Mouse (Mus musculus) lung, postnatal 0 days (tissue): ENCODE data around the gene Mvb12b.

Source experiments
- CTCF ChIP-seq: IDR thresholded peaks from 2 replicates; pipeline ENCODE4 v1.5.1; 2016; ENCODE audit warnings: antibody characterized with exemption, mild to moderate bottlenecking
- EP300 ChIP-seq: IDR thresholded peaks from 2 replicates; pipeline ENCODE4 v1.6.1; 2016; ENCODE audit warnings: antibody characterized with exemption, mild to moderate bottlenecking, control low read depth

GRCm38 (mm10) chr2:33713580-33714260, 174.0 kb downstream of the Mvb12b start:
- TF ChIP-seq CTCF (no peak), EP300 (no peak)
